Mouse (Mus musculus) lung, postnatal 0 days (tissue): ENCODE results near the gene Adam12.

Experiments used
- CTCF ChIP-seq: IDR thresholded peaks from 2 replicates; pipeline ENCODE4 v1.5.1; 2016; ENCODE audit warnings: antibody characterized with exemption, mild to moderate bottlenecking
- EP300 ChIP-seq: IDR thresholded peaks from 2 replicates; pipeline ENCODE4 v1.6.1; 2016; ENCODE audit warnings: antibody characterized with exemption, mild to moderate bottlenecking, control low read depth

GRCm38 (mm10) chr7:133937473-133937872, 294.5 kb downstream of the Adam12 start:
- TF ChIP-seq CTCF: no peak
- TF ChIP-seq EP300: no peak
